Mouse (Mus musculus) C2C12 (cell line): ENCODE measurements around the gene Ahdc1.

Experiments used
- CEBPB ChIP-seq: IDR thresholded peaks from one replicate; pipeline ENCODE4 v1.6.1; 2011; ENCODE audit warnings: low read depth, mild to moderate bottlenecking, control low read depth, moderate library complexity
- CTCF ChIP-seq: IDR thresholded peaks from one replicate; pipeline ENCODE4 v1.5.1; 2011; ENCODE audit not compliant: control insufficient read depth, insufficient read depth, insufficient read length

GRCm38 (mm10) chr4:133042651-133043635 lies 31.9 kb downstream of the Ahdc1 start:
- no peak for TF ChIP-seq CEBPB
- TF ChIP-seq CTCF, result no peak
